Mouse (Mus musculus) embryonic facial prominence, embryonic 15.5 days (tissue): ENCODE data around the gene Ppp1r13l. TPM values are rescaled to one million over a fixed set of nuclear protein-coding genes. Genes with fewer than 3 reads are reported as not detected.

Experiments
- ATAC-seq: fragments of 200-750 bp; cut with Nextera tagmentation; 2 replicates; pipeline ENCODE4 v1.8.0; 2017; ENCODE audit warnings: low read depth, moderate TSS enrichment; ENCODE audit not compliant: insufficient number of reproducible peaks, low FRiP score, low TSS enrichment
- H3K27ac ChIP-seq: fragments of 300-500 bp; sonication (generic); replicated peaks from 2 replicates; pipeline ENCODE4 v1.5.1; 2015; ENCODE audit warnings: mild to moderate bottlenecking, inconsistent platforms
- H3K27me3 ChIP-seq: fragments of 300-500 bp; sonication (generic); 2 replicates; pipeline ENCODE4 v1.6.1; 2015; ENCODE audit warnings: inconsistent platforms
- H3K36me3 ChIP-seq: fragments of 300-500 bp; sonication (generic); 2 replicates; pipeline ENCODE4 v1.6.1; 2015; ENCODE audit warnings: mild to moderate bottlenecking, inconsistent platforms
- H3K4me1 ChIP-seq: fragments of 300-500 bp; sonication (generic); 2 replicates; pipeline ENCODE4 v1.6.1; 2015; ENCODE audit warnings: inconsistent platforms
- H3K4me2 ChIP-seq: fragments of 300-500 bp; sonication (generic); replicated peaks from 2 replicates; pipeline ENCODE4 v1.6.1; 2015; ENCODE audit warnings: mild to moderate bottlenecking, inconsistent platforms
- H3K4me3 ChIP-seq: fragments of 300-500 bp; sonication (generic); replicated peaks from 2 replicates; pipeline ENCODE4 v1.5.1; 2015; ENCODE audit warnings: mild to moderate bottlenecking, inconsistent platforms
- H3K9ac ChIP-seq: fragments of 300-500 bp; sonication (generic); 2 replicates; pipeline ENCODE4 v1.6.1; 2015; ENCODE audit warnings: inconsistent platforms
- H3K9me3 ChIP-seq: fragments of 300-500 bp; sonication (generic); replicated peaks from 2 replicates; pipeline ENCODE4 v1.6.1; 2016; ENCODE audit warnings: inconsistent platforms
- WGBS: fragments of 180-500 bp; shearing (Covaris S2); methylation state at CpG from one replicate; pipeline ENCODE4 v1.1.7; 2015; 5-methylcytosine and 5-hydroxymethylcytosine counted together
- polyA plus RNA-seq: library from polyadenylated mRNA; unstranded; fragments of >200 nt; fragmentation: Nextera tagmentation; extraction: Ambion mirVana; gene quantifications from 2 replicates; pipeline ENCODE4 v1.2.1, GENCODE M21; 2015

The Ppp1r13l gene
- polyA plus RNA-seq, 1 experiment from 2014 or later = 22.7 TPM

GRCm38 (mm10) chr7:19338060-19338459, 21.5 kb upstream of the Ppp1r13l start:
- Histone ChIP-seq H3K9me3 (no peaks in the 10 kb centered on the region), H3K4me2 (no peak overlapping the region), H3K4me1 (peaks cover 20% of the 10 kb centered on the region), H3K9ac (no peak overlapping the region), H3K36me3 (no peaks in the 10 kb centered on the region), H3K27ac (no peak overlapping the region), H3K4me3 (no peak overlapping the region), H3K27me3 (peaks cover 11% of the 10 kb centered on the region; the same call in 1 of the 2 replicates)
- no peak for ATAC-seq
- WGBS = 54% methylated on average over 2 of the region's 2 CpGs

GRCm38 (mm10) chr7:19338596-19338995, 21.0 kb upstream of the Ppp1r13l start:
- ATAC-seq = no peak
- no peak overlapping the region for H3K4me2 ChIP-seq
- H3K27me3 ChIP-seq = peaks cover 11% of the 10 kb centered on the region; the same call in 1 of the 2 replicates
- WGBS = 61% methylated on average over 7 of the region's 7 CpGs
- H3K4me1 ChIP-seq = peaks cover 23% of the 10 kb centered on the region
- no peaks in the 10 kb centered on the region for H3K36me3 ChIP-seq
- no peak overlapping the region for H3K4me3 ChIP-seq
- H3K9me3 ChIP-seq = no peaks in the 10 kb centered on the region
- no peak overlapping the region for H3K27ac ChIP-seq
- no peak overlapping the region for H3K9ac ChIP-seq

- Histone ChIP-seq H3K9ac (no peak overlapping the region), H3K4me3 (no peak overlapping the region), H3K4me1 (peaks cover 39% of the 10 kb centered on the region), H3K36me3 (no peaks in the 10 kb centered on the region), H3K4me2 (peak overlapping the region; percentile 91), H3K27ac (no peak overlapping the region), H3K27me3 (peaks cover 11% of the 10 kb centered on the region; the same call in 1 of the 2 replicates), H3K9me3 (no peaks in the 10 kb centered on the region)
- WGBS = 22% methylated on average over 10 of the region's 10 CpGs
- no peak for ATAC-seq
Measured at GRCm38 (mm10) chr7:19341250-19341649, 18.3 kb upstream of the Ppp1r13l start.

- WGBS = 1% methylated on average over 41 of the region's 41 CpGs
- ATAC-seq = peak; percentile 21; the same call in 1 of the 2 replicates
Measured at GRCm38 (mm10) chr7:19341761-19342409, 17.7 kb upstream of the Ppp1r13l start.

GRCm38 (mm10) chr7:19342481-19343027, 17.0 kb upstream of the Ppp1r13l start:
- Histone ChIP-seq H3K4me3 (peak overlapping the region; percentile 49), H3K4me1 (peaks cover 39% of the 10 kb centered on the region), H3K9ac (peak overlapping the region; percentile 39), H3K4me2 (peak overlapping the region; percentile 91), H3K27me3 (peaks cover 11% of the 10 kb centered on the region; the same call in 1 of the 2 replicates), H3K9me3 (no peaks in the 10 kb centered on the region), H3K36me3 (no peaks in the 10 kb centered on the region), H3K27ac (no peak overlapping the region; the same call in 1 of the 2 replicates)
- ATAC-seq = no peak
- under 1% methylated on average over 27 of the region's 27 CpGs for WGBS

More at GRCm38 (mm10) chr7:19341761-19342409, 17.7 kb upstream of the Ppp1r13l start:
- Histone ChIP-seq H3K36me3 (no peaks in the 10 kb centered on the region), H3K27ac (no peak overlapping the region; the same call in 1 of the 2 replicates), H3K4me1 (peaks cover 39% of the 10 kb centered on the region), H3K9me3 (no peaks in the 10 kb centered on the region), H3K27me3 (peaks cover 11% of the 10 kb centered on the region; the same call in 1 of the 2 replicates), H3K4me3 (peak overlapping the region; percentile 49), H3K4me2 (peak overlapping the region; percentile 91), H3K9ac (peak overlapping the region; percentile 39)

- Histone ChIP-seq H3K4me1 (peaks cover 39% of the 10 kb centered on the region), H3K4me3 (peak overlapping the region; percentile 49), H3K36me3 (peaks cover 4% of the 10 kb centered on the region), H3K9me3 (no peaks in the 10 kb centered on the region), H3K4me2 (peak overlapping the region; percentile 91), H3K9ac (no peak overlapping the region), H3K27me3 (peaks cover 11% of the 10 kb centered on the region; the same call in 1 of the 2 replicates), H3K27ac (no peak overlapping the region)
- no peak for ATAC-seq
- under 1% methylated on average over 11 of the region's 11 CpGs for WGBS
Measured at GRCm38 (mm10) chr7:19343210-19343808, 16.2 kb upstream of the Ppp1r13l start.

GRCm38 (mm10) chr7:19344237-19344847, 15.2 kb upstream of the Ppp1r13l start, which contains the start of gene Ercc1:
Gene Ercc1, plus strand, starts transcription at chr7:19344778.
- peak within 1 kb of the TSS; percentile 62 for H3K4me3 ChIP-seq
- H3K9ac ChIP-seq = peak within 1 kb of the TSS; percentile 36
- H3K27ac ChIP-seq = peak within 1 kb of the TSS; percentile 89
- ATAC-seq = no peak
- H3K4me2 ChIP-seq = peak within 1 kb of the TSS; percentile 85
- peaks cover 11% of the 10 kb centered on the region; the same call in 1 of the 2 replicates for H3K27me3 ChIP-seq
- peaks cover 39% of the 10 kb centered on the region for H3K4me1 ChIP-seq
- H3K36me3 ChIP-seq = peaks cover 15% of the 10 kb centered on the region
- 26% methylated on average over 12 of the region's 12 CpGs for WGBS
- H3K9me3 ChIP-seq = no peaks in the 10 kb centered on the region

- Histone ChIP-seq H3K4me1 (peaks cover 39% of the 10 kb centered on the region), H3K27me3 (peaks cover 11% of the 10 kb centered on the region; the same call in 1 of the 2 replicates), H3K4me3 (peak overlapping the region; percentile 62), H3K9ac (peak overlapping the region; percentile 36), H3K4me2 (peak overlapping the region; percentile 85), H3K9me3 (no peaks in the 10 kb centered on the region), H3K36me3 (peaks cover 21% of the 10 kb centered on the region), H3K27ac (peak overlapping the region; percentile 89)
- WGBS = under 1% methylated on average over 31 of the region's 31 CpGs
- peak; percentile 92 for ATAC-seq
Measured at GRCm38 (mm10) chr7:19344938-19345471, 14.5 kb upstream of the Ppp1r13l start.

- H3K36me3 ChIP-seq = peaks cover 58% of the 10 kb centered on the region
- 82% methylated on average over 13 of the region's 13 CpGs for WGBS
- no peaks in the 10 kb centered on the region for H3K9me3 ChIP-seq
- no peaks in the 10 kb centered on the region for H3K27me3 ChIP-seq
- H3K27ac ChIP-seq = no peak overlapping the region
- no peak overlapping the region for H3K9ac ChIP-seq
- H3K4me3 ChIP-seq = no peak overlapping the region
- peaks cover 14% of the 10 kb centered on the region for H3K4me1 ChIP-seq
- no peak for ATAC-seq
- H3K4me2 ChIP-seq = no peak overlapping the region
Measured at GRCm38 (mm10) chr7:19349188-19349915, 10.2 kb upstream of the Ppp1r13l start.

GRCm38 (mm10) chr7:19350221-19350620, 9.3 kb upstream of the Ppp1r13l start:
- peaks cover 67% of the 10 kb centered on the region for H3K36me3 ChIP-seq
- H3K4me2 ChIP-seq = no peak overlapping the region
- no peak overlapping the region for H3K9ac ChIP-seq
- peaks cover 10% of the 10 kb centered on the region for H3K4me1 ChIP-seq
- no peak overlapping the region for H3K27ac ChIP-seq
- no peak for ATAC-seq
- H3K4me3 ChIP-seq = no peak overlapping the region
- H3K27me3 ChIP-seq = no peaks in the 10 kb centered on the region
- H3K9me3 ChIP-seq = no peaks in the 10 kb centered on the region
- 94% methylated on average over 8 of the region's 8 CpGs for WGBS
